In genomic region chr13:35131272-35132185, GRCm38 (mm10) we compare ENCODE assay signal across 9 mouse cellular contexts.
DNase-seq lines count a peak whose midpoint lies in the region; ATAC-seq lines count a peak whose summit lies in the region.
"Had no signal": no experiment of that assay in that cellular context is flagged by ENCODE, and none has a peak within 500 bp of the region (broad histone marks: within the 10 kb centered on the region; RNA-seq: fewer than 3 reads in every experiment).

No protein-coding gene starts in this region.

- peak; percentile 54 for DNase-seq in heart, adult 8-10 months (ENCODE audit: low spot score)
- DNase-seq in heart, postnatal 25 days (ENCODE audit: low spot score) = no peak
- peak; percentile 20 for DNase-seq in cerebellum, adult 9-10 months
- DNase-seq in layer of hippocampus, adult 9-10 months (ENCODE audit: low spot score) = peak; percentile 29
- DNase-seq in spleen, adult 12 weeks (ENCODE audit: low spot score) = peak; percentile 18
- no peak for DNase-seq in gastrocnemius, postnatal 25 days
- DNase-seq in liver = no peak
- DNase-seq: lung, embryonic 14.5 days had no signal

- no peaks in the 10 kb centered on the region for H3K36me3 ChIP-seq in liver, embryonic 12.5 days

- no peak overlapping the region for H3K27ac ChIP-seq in liver, embryonic 12.5 days

- intact Hi-C loops in heart, postnatal 25 days (cut with DNase I) = no loop called here

- no peaks in the 10 kb centered on the region for H3K27me3 ChIP-seq in liver, embryonic 12.5 days (replicated peaks)

- no peaks in the 10 kb centered on the region for H3K4me1 ChIP-seq in liver, embryonic 12.5 days

- H3K9ac ChIP-seq in liver, embryonic 12.5 days = no peak overlapping the region
- H3K9ac ChIP-seq: lung, embryonic 14.5 days had no signal

- whole genome bisulfite sequencing in liver, embryonic 12.5 days (ENCODE audit: insufficient replicate concordance) = 62% methylated on average over 8 of the region's 8 CpGs

- no peaks in the 10 kb centered on the region for H3K9me3 ChIP-seq in liver, embryonic 12.5 days (replicated peaks)

- H3K4me3 ChIP-seq in liver, embryonic 12.5 days = no peak overlapping the region

- no peak for ATAC-seq in liver, embryonic 12.5 days

- no peak overlapping the region for H3K4me2 ChIP-seq in liver, embryonic 12.5 days
- H3K4me2 ChIP-seq: lung, embryonic 14.5 days had no signal

Comparison
In these comparisons a context has a peak if more than half of its experiments do, and no peak if none do; other contexts are left out.
1. DNase-seq: peak in heart, adult 8-10 months (single experiment), cerebellum, adult 9-10 months (single experiment), layer of hippocampus, adult 9-10 months (single experiment) and spleen, adult 12 weeks (single experiment); none in heart, postnatal 25 days (single experiment), gastrocnemius, postnatal 25 days (single experiment) and liver (single experiment).